Mouse (Mus musculus) cerebellum, adult 2 months (tissue): ENCODE measurements around the gene Sh3d21. TPM values are rescaled to one million over a fixed set of nuclear protein-coding genes. Genes with fewer than 3 reads are reported as not detected.

Experiments
- DNase-seq, 2 experiments: peaks; one replicate each; pipeline ENCODE4 v3.0.0; 2021
- H3K27ac ChIP-seq: fragments of 200-500 bp; 2 replicates; pipeline ENCODE4 v1.5.1; 2012; ENCODE audit warnings: low read length, control low read depth, inconsistent platforms; ENCODE audit not compliant: insufficient read depth
- H3K27me3 ChIP-seq: fragments of 200-500 bp; 2 replicates; pipeline ENCODE4 v1.6.1; 2012; ENCODE audit warnings: inconsistent platforms, mild to moderate bottlenecking, low read length, moderate library complexity; ENCODE audit not compliant: control insufficient read depth, insufficient read depth
- H3K4me1 ChIP-seq: fragments of 200-500 bp; 2 replicates; pipeline ENCODE4 v1.6.1; 2011; ENCODE audit warnings: low read length; ENCODE audit not compliant: control insufficient read depth, insufficient read depth
- H3K4me3 ChIP-seq: fragments of 200-500 bp; replicated peaks from 2 replicates; pipeline ENCODE3; 2011; ENCODE audit warnings: mild to moderate bottlenecking, low read depth, low read length, control low read depth; ENCODE audit not compliant: insufficient read depth
- CTCF ChIP-seq: fragments of 200-500 bp; IDR thresholded peaks from 2 replicates; pipeline ENCODE4 v1.5.1; 2011; ENCODE audit warnings: low read depth, mild to moderate bottlenecking, control low read depth, low read length, moderate library complexity, borderline replicate concordance; ENCODE audit not compliant: insufficient read depth
- POLR2A ChIP-seq: fragments of 200-500 bp; IDR thresholded peaks from 2 replicates; pipeline ENCODE4 v1.6.1; 2011; ENCODE audit warnings: low read length, control low read depth, borderline replicate concordance; ENCODE audit not compliant: insufficient read depth
- WGBS: fragments of 180-500 bp; shearing (Covaris S2); methylation state at CpG from one replicate; pipeline ENCODE4 v1.1.7; 2018; 5-methylcytosine and 5-hydroxymethylcytosine counted together
- polyA plus RNA-seq: library from polyadenylated mRNA; depleted of rRNA; stranded (reverse); fragments of >200 nt; gene quantifications from 2 replicates; pipeline ENCODE4 v1.2.3, GENCODE M21; 2012

Sh3d21 gene
- polyA plus RNA-seq, 1 experiment = 2.0 TPM

GRCm38 (mm10) chr4:126155869-126156268 lies 7.4 kb downstream of the Sh3d21 start:
- TF ChIP-seq CTCF = no peak
- TF ChIP-seq POLR2A = no peak
- WGBS = 63% methylated on average over 2 of the region's 2 CpGs
- no peak overlapping the region for H3K27ac ChIP-seq

GRCm38 (mm10) chr4:126155183-126155582 lies 8.1 kb downstream of the Sh3d21 start:
- no peaks in the 10 kb centered on the region for H3K27me3 ChIP-seq
- WGBS = 76% methylated on average over 4 of the region's 4 CpGs
- H3K4me1 ChIP-seq = no peaks in the 10 kb centered on the region
- TF ChIP-seq CTCF (no peak), POLR2A (no peak)
- DNase-seq = no peak
- H3K4me3 ChIP-seq = no peak overlapping the region
- H3K27ac ChIP-seq = no peak overlapping the region

More at GRCm38 (mm10) chr4:126155869-126156268, 7.4 kb downstream of the Sh3d21 start:
- Histone ChIP-seq H3K27me3 (no peaks in the 10 kb centered on the region), H3K4me3 (no peak overlapping the region), H3K4me1 (no peaks in the 10 kb centered on the region)
- DNase-seq = no peak

GRCm38 (mm10) chr4:126152864-126153263 lies 10.4 kb downstream of the Sh3d21 start:
- no peak for TF ChIP-seq CTCF
- no peak for TF ChIP-seq POLR2A
- no peak overlapping the region for H3K27ac ChIP-seq
- no peak for DNase-seq
- no peak overlapping the region for H3K4me3 ChIP-seq
- 0 out of 2 replicates have a peak, but pooled peaks cover 7% of the 10 kb centered on the region for H3K4me1 ChIP-seq
- 0 out of 2 replicates have a peak, but pooled peaks cover 2% of the 10 kb centered on the region for H3K27me3 ChIP-seq
- 56% methylated on average over 14 of the region's 14 CpGs for WGBS

- no peak overlapping the region for H3K27ac ChIP-seq
- no peak for TF ChIP-seq CTCF
- no peak for TF ChIP-seq POLR2A
- 0 out of 2 replicates have a peak, but pooled peaks cover 2% of the 10 kb centered on the region for H3K27me3 ChIP-seq
- DNase-seq = no peak
- WGBS = 88% methylated on average over 16 of the region's 16 CpGs
- H3K4me3 ChIP-seq = no peak overlapping the region
- H3K4me1 ChIP-seq = 0 out of 2 replicates have a peak, but pooled peaks cover 7% of the 10 kb centered on the region
These were observed 11.4 kb downstream of the Sh3d21 start for GRCm38 (mm10) chr4:126151701-126152440.

GRCm38 (mm10) chr4:126150949-126151320 lies 12.4 kb downstream of the Sh3d21 start:
- Histone ChIP-seq H3K27me3 (0 out of 2 replicates have a peak, but pooled peaks cover 2% of the 10 kb centered on the region), H3K4me3 (no peak overlapping the region), H3K27ac (no peak overlapping the region), H3K4me1 (0 out of 2 replicates have a peak, but pooled peaks cover 7% of the 10 kb centered on the region)
- DNase-seq = no peak
- no peak for TF ChIP-seq CTCF
- no peak for TF ChIP-seq POLR2A
- 87% methylated on average over 6 of the region's 6 CpGs for WGBS

GRCm38 (mm10) chr4:126150297-126150948 lies 12.9 kb downstream of the Sh3d21 start:
- Histone ChIP-seq H3K27me3 (0 out of 2 replicates have a peak, but pooled peaks cover 2% of the 10 kb centered on the region), H3K27ac (no peak overlapping the region), H3K4me1 (0 out of 2 replicates have a peak, but pooled peaks cover 7% of the 10 kb centered on the region), H3K4me3 (no peak overlapping the region)
- DNase-seq = no peak
- TF ChIP-seq POLR2A (no peak), CTCF (no peak)
- 79% methylated on average over 16 of the region's 16 CpGs for WGBS

GRCm38 (mm10) chr4:126149798-126150197 lies 13.5 kb downstream of the Sh3d21 start:
- no peak for TF ChIP-seq CTCF
- TF ChIP-seq POLR2A = no peak
- WGBS = 78% methylated on average over 10 of the region's 10 CpGs
- no peak overlapping the region for H3K27ac ChIP-seq
- no peak for DNase-seq
- 0 out of 2 replicates have a peak, but pooled peaks cover 2% of the 10 kb centered on the region for H3K27me3 ChIP-seq
- H3K4me1 ChIP-seq = 0 out of 2 replicates have a peak, but pooled peaks cover 7% of the 10 kb centered on the region
- no peak overlapping the region for H3K4me3 ChIP-seq

GRCm38 (mm10) chr4:126149041-126149676 lies 14.1 kb downstream of the Sh3d21 start:
- no peak for DNase-seq
- TF ChIP-seq POLR2A (no peak), CTCF (no peak)
- Histone ChIP-seq H3K27me3 (0 out of 2 replicates have a peak, but pooled peaks cover 2% of the 10 kb centered on the region), H3K4me1 (0 out of 2 replicates have a peak, but pooled peaks cover 7% of the 10 kb centered on the region), H3K27ac (no peak overlapping the region), H3K4me3 (no peak overlapping the region)
- WGBS = 18% methylated on average over 42 of the region's 42 CpGs
